Mouse (Mus musculus) liver, embryonic 11.5 days (tissue): Measurements from ENCODE around the gene Rbfox1. TPM values are rescaled to one million over a fixed set of nuclear protein-coding genes. Genes with fewer than 3 reads are reported as not detected.

Experiments
- ATAC-seq: fragments of 200-750 bp; cut with Nextera tagmentation; replicated peaks from 2 replicates; pipeline ENCODE4 v1.8.0; 2017; ENCODE audit warnings: moderate number of reproducible peaks, mild to moderate bottlenecking, moderate TSS enrichment, moderate library complexity; ENCODE audit not compliant: low FRiP score
- DNase-seq: peaks from one replicate; pipeline ENCODE4 v3.0.0-alpha.2; 2017; ENCODE audit warnings: low spot score
- H3K27ac ChIP-seq: fragments of 300-500 bp; sonication (generic); 2 replicates; pipeline ENCODE4 v1.5.1; 2014; ENCODE audit warnings: mild to moderate bottlenecking, low read depth, low read length, control low read depth
- H3K27me3 ChIP-seq: fragments of 300-500 bp; sonication (generic); replicated peaks from 2 replicates; pipeline ENCODE4 v1.6.1; 2014; ENCODE audit warnings: low read length, mixed read lengths; ENCODE audit not compliant: control insufficient read depth, insufficient read depth
- H3K36me3 ChIP-seq: fragments of 300-500 bp; sonication (generic); 2 replicates; pipeline ENCODE4 v1.6.1; 2014; ENCODE audit warnings: mild to moderate bottlenecking, low read length, moderate library complexity, mixed read lengths; ENCODE audit not compliant: control insufficient read depth, insufficient read depth
- H3K4me1 ChIP-seq: fragments of 300-500 bp; sonication (generic); replicated peaks from 2 replicates; pipeline ENCODE4 v1.6.1; 2014; ENCODE audit warnings: low read length, mixed read lengths; ENCODE audit not compliant: control insufficient read depth, insufficient read depth
- H3K4me2 ChIP-seq: fragments of 300-500 bp; sonication (generic); 2 replicates; pipeline ENCODE4 v1.6.1; 2014; ENCODE audit warnings: mild to moderate bottlenecking, control low read depth, moderate library complexity
- H3K4me3 ChIP-seq: fragments of 300-500 bp; sonication (generic); 2 replicates; pipeline ENCODE4 v1.5.1; 2014; ENCODE audit warnings: low read depth, low read length, control low read depth
- H3K9ac ChIP-seq: fragments of 300-500 bp; sonication (generic); 2 replicates; pipeline ENCODE4 v1.6.1; 2014; ENCODE audit warnings: low read depth, low read length, control low read depth
- H3K9me3 ChIP-seq: fragments of 300-500 bp; sonication (generic); 2 replicates; pipeline ENCODE4 v1.6.1; 2016; ENCODE audit warnings: low read length, inconsistent platforms, mixed read lengths; ENCODE audit not compliant: control insufficient read depth
- WGBS: fragments of 180-500 bp; shearing (Covaris S2); extraction: QIAGEN DNeasy Blood & Tissue Kit; methylation state at CpG from one replicate; pipeline ENCODE4 v1.1.7; 2014; 5-methylcytosine and 5-hydroxymethylcytosine counted together
- polyA plus RNA-seq: library from polyadenylated mRNA; unstranded; fragments of >200 nt; fragmentation: Nextera tagmentation; extraction: Ambion mirVana; gene quantifications from 2 replicates; pipeline ENCODE4 v1.2.1, GENCODE M21; 2014

The Rbfox1 gene
- polyA plus RNA-seq, 1 experiment from 2014 or later: 1.4 TPM

GRCm38 (mm10) chr16:6658594-6658993 is 773.4 kb downstream of the Rbfox1 start:
- no peak overlapping the region for H3K27ac ChIP-seq

DNA sequence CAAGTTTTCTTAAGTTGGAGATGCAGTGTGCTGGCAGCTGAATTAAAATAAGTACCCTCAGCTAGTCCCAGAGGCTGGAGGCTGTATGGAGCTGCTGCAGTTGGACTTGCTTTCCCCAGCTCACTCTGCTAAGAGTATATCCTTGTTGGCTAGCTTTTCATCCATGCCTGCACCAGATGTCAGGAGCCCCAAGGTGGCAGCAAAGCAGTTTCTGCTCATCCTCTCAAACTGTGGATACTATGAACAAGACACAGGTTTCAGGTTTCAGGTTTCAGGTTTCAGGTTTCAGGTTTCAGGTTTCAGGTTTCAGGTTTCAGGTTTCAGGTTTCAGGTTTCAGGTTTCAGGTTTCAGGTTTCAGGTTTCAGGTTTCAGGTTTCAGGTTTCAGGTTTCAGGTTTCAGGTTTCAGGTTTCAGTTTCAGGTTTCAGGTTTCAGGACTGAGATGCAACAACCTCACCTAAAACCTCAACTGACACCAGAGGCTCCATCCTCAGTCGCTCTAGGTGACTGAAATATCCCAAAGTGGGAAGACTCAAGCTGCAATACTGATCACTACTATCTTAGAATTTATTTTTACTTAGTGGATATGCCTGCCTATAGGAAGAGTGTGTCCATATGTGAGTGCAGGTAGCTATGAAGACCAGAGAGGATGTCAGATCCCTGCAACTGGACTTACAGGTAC is 801.1 kb downstream of the Rbfox1 start:
- Histone ChIP-seq H3K36me3 (no peaks in the 10 kb centered on the region), H3K4me3 (no peak overlapping the region), H3K27ac (no peak overlapping the region), H3K27me3 (no peaks in the 10 kb centered on the region), H3K9me3 (no peaks in the 10 kb centered on the region), H3K9ac (no peak overlapping the region), H3K4me1 (no peaks in the 10 kb centered on the region), H3K4me2 (no peak overlapping the region)
- no peak for DNase-seq
- WGBS: 60% methylated on average over 1 of the region's 1 CpGs
- ATAC-seq: no peak

More at GRCm38 (mm10) chr16:6658594-6658993, 773.4 kb downstream of the Rbfox1 start:
- ATAC-seq: no peak
- Histone ChIP-seq H3K36me3 (no peaks in the 10 kb centered on the region), H3K4me3 (no peak overlapping the region), H3K9me3 (0 out of 2 replicates have a peak, but pooled peaks cover 3% of the 10 kb centered on the region), H3K4me2 (no peak overlapping the region), H3K4me1 (no peaks in the 10 kb centered on the region), H3K9ac (no peak overlapping the region), H3K27me3 (no peaks in the 10 kb centered on the region)
- 74% methylated on average over 2 of the region's 2 CpGs for WGBS
- no peak for DNase-seq

DNA sequence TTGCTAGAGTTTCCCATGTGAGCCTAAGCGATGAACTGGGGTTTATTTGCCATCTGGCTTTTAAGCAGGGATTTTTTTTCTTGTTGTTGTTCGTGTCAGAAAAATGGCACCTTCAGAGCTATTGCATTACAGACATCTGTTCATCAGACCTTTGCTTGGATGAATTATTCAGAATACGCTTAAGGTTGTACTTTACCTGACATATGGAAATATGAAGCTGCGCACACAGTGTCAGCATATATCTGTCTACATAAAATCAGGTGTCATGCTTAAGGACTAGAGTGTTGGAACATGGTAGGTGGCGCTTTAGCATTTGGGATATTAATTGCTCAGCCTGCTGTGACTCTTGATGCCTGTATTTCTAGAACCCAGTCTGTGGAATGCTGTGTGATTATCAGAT is 819.7 kb downstream of the Rbfox1 start:
- ATAC-seq (no peak), DNase-seq (no peak)
- Histone ChIP-seq H3K4me2 (no peak overlapping the region), H3K36me3 (no peaks in the 10 kb centered on the region), H3K4me1 (no peaks in the 10 kb centered on the region), H3K27me3 (no peaks in the 10 kb centered on the region), H3K9ac (no peak overlapping the region), H3K27ac (no peak overlapping the region), H3K9me3 (no peaks in the 10 kb centered on the region), H3K4me3 (no peak overlapping the region)
- 88% methylated on average over 5 of the region's 5 CpGs for WGBS

DNA sequence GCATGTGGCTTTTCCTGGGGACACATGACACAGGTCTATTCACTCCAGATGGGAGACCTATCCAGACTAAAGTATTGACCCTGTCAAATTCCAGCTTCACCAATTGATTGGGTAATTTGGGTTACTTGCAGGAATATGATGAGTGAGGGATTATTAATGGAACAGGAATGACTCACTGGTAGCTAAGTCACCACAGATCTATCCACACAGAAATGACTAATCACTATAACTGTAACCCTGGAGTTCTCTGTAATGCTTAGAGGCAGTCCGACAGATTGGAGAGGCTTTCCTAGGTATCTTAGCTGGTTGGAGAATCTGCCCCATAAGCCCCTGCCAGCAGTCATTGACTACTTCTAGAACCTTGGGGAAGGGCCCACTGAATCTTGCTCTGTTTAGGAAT is 827.2 kb downstream of the Rbfox1 start:
- DNase-seq: no peak
- no peak overlapping the region for H3K4me3 ChIP-seq
- no peaks in the 10 kb centered on the region for H3K27me3 ChIP-seq
- H3K9me3 ChIP-seq: no peaks in the 10 kb centered on the region
- ATAC-seq: no peak
- H3K27ac ChIP-seq: no peak overlapping the region
- WGBS: 94% methylated on average over 1 of the region's 1 CpGs
- no peaks in the 10 kb centered on the region for H3K4me1 ChIP-seq
- no peaks in the 10 kb centered on the region for H3K36me3 ChIP-seq
- H3K4me2 ChIP-seq: no peak overlapping the region
- H3K9ac ChIP-seq: no peak overlapping the region

DNA sequence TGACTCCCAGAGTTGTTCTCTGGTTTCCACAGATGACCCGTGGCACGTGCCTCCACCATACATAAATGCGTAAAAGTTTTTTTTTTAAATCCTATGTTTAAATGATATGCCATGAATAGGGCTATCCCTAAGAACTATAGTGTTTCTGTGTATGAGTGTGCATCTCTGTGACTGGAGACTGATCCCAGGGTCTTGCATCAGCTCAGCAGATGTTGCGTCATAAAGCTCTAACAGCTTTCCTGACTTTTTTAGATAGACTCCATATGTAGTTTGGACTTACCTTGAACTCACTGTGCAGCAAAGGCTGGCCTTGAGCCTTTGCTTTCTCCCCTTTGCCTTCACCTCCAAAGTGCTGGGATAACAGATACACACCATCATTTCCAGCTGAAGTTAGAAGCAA is 830.1 kb downstream of the Rbfox1 start:
- no peak for DNase-seq

GRCm38 (mm10) chr16:6716214-6716911 is 831.2 kb downstream of the Rbfox1 start:
- DNase-seq (no peak), ATAC-seq (no peak)
- no peaks in the 10 kb centered on the region for H3K9me3 ChIP-seq
- H3K4me1 ChIP-seq: no peaks in the 10 kb centered on the region
- no peak overlapping the region for H3K4me3 ChIP-seq
- H3K36me3 ChIP-seq: no peaks in the 10 kb centered on the region
- no peak overlapping the region for H3K4me2 ChIP-seq
- no peak overlapping the region for H3K9ac ChIP-seq
- no peak overlapping the region for H3K27ac ChIP-seq
- H3K27me3 ChIP-seq: no peaks in the 10 kb centered on the region
- 77% methylated on average over 9 of the region's 9 CpGs for WGBS

More for the DNA sequence above, 830.1 kb downstream of the Rbfox1 start:
- Histone ChIP-seq H3K9ac (no peak overlapping the region), H3K4me3 (no peak overlapping the region), H3K27ac (no peak overlapping the region), H3K27me3 (no peaks in the 10 kb centered on the region), H3K9me3 (no peaks in the 10 kb centered on the region), H3K4me2 (no peak overlapping the region), H3K4me1 (no peaks in the 10 kb centered on the region), H3K36me3 (no peaks in the 10 kb centered on the region)
- ATAC-seq: no peak
- WGBS: 89% methylated on average over 4 of the region's 4 CpGs

DNA sequence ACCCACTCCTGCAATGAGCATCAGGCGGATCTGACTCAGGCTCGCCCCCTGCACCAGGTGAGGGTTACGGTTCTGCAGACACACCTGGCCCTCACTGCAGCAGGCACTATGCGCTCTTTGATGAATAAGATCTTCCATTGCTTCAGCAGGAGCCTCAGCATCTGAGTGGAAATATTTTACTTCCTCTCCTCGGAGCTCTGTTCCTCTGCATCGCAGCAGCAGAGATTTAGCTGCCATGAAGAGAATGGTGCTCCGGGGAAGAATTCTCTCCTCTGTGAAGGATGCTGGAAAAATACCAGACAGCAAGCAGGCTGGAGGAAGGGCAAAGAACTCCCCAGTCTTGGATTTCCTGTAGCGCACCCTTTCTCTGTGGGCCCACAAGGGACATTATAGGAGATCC is 833.9 kb downstream of the Rbfox1 start:
- H3K4me1 ChIP-seq: no peaks in the 10 kb centered on the region
- H3K36me3 ChIP-seq: no peaks in the 10 kb centered on the region
- no peak overlapping the region for H3K4me3 ChIP-seq
- H3K9me3 ChIP-seq: no peaks in the 10 kb centered on the region
- no peak overlapping the region for H3K9ac ChIP-seq
- H3K27ac ChIP-seq: no peak overlapping the region
- no peak for ATAC-seq
- no peak for DNase-seq
- H3K4me2 ChIP-seq: no peak overlapping the region
- no peaks in the 10 kb centered on the region for H3K27me3 ChIP-seq
- WGBS: 58% methylated on average over 8 of the region's 8 CpGs

- Histone ChIP-seq H3K4me1 (no peaks in the 10 kb centered on the region), H3K27ac (no peak overlapping the region), H3K9ac (no peak overlapping the region), H3K4me3 (no peak overlapping the region), H3K9me3 (no peaks in the 10 kb centered on the region), H3K4me2 (no peak overlapping the region), H3K27me3 (no peaks in the 10 kb centered on the region), H3K36me3 (no peaks in the 10 kb centered on the region)
- ATAC-seq (no peak), DNase-seq (no peak)
- 70% methylated on average over 4 of the region's 4 CpGs for WGBS
Observed at GRCm38 (mm10) chr16:6732646-6733045, 847.5 kb downstream of the Rbfox1 start.

GRCm38 (mm10) chr16:6733427-6733826 is 848.3 kb downstream of the Rbfox1 start:
- H3K36me3 ChIP-seq: no peaks in the 10 kb centered on the region
- ATAC-seq (no peak), DNase-seq (no peak)
- no peak overlapping the region for H3K9ac ChIP-seq
- no peak overlapping the region for H3K27ac ChIP-seq
- 80% methylated on average over 3 of the region's 3 CpGs for WGBS
- H3K4me3 ChIP-seq: no peak overlapping the region
- H3K4me2 ChIP-seq: no peak overlapping the region
- no peaks in the 10 kb centered on the region for H3K4me1 ChIP-seq
- no peaks in the 10 kb centered on the region for H3K9me3 ChIP-seq
- no peaks in the 10 kb centered on the region for H3K27me3 ChIP-seq
